Mouse (Mus musculus) limb, embryonic 13.5 days (tissue): ENCODE results near the gene Eif4enif1. TPM values are rescaled to one million over a fixed set of nuclear protein-coding genes. Genes with fewer than 3 reads are reported as not detected.
"Not testable (repeated sequence)": the region's sequence is repeated elsewhere in the genome, so short reads cannot be mapped to it uniquely, and the experiment has no call there.

Source experiments
- ATAC-seq: fragments of 200-750 bp; cut with Nextera tagmentation; 2 replicates; pipeline ENCODE4 v1.8.0; 2017; ENCODE audit warnings: low read depth, moderate number of reproducible peaks, moderate TSS enrichment; ENCODE audit not compliant: low FRiP score
- H3K27ac ChIP-seq: fragments of 300-500 bp; sonication (generic); 2 replicates; pipeline ENCODE4 v1.5.1; 2015; ENCODE audit warnings: inconsistent platforms, mild to moderate bottlenecking, moderate library complexity
- H3K27me3 ChIP-seq: fragments of 300-500 bp; sonication (generic); 2 replicates; pipeline ENCODE4 v1.6.1; 2015; ENCODE audit warnings: mild to moderate bottlenecking, inconsistent platforms
- H3K36me3 ChIP-seq: fragments of 300-500 bp; sonication (generic); 2 replicates; pipeline ENCODE4 v1.6.1; 2015; ENCODE audit warnings: inconsistent platforms, mild to moderate bottlenecking, moderate library complexity
- H3K4me1 ChIP-seq: fragments of 300-500 bp; sonication (generic); 2 replicates; pipeline ENCODE4 v1.6.1; 2015; ENCODE audit warnings: inconsistent platforms
- H3K4me2 ChIP-seq: fragments of 300-500 bp; sonication (generic); replicated peaks from 2 replicates; pipeline ENCODE4 v1.6.1; 2015; ENCODE audit warnings: inconsistent platforms, mild to moderate bottlenecking, moderate library complexity
- H3K4me3 ChIP-seq: fragments of 300-500 bp; sonication (generic); 2 replicates; pipeline ENCODE4 v1.5.1; 2015; ENCODE audit warnings: moderate library complexity, mild to moderate bottlenecking, inconsistent platforms
- H3K9ac ChIP-seq: fragments of 300-500 bp; sonication (generic); 2 replicates; pipeline ENCODE4 v1.6.1; 2015; ENCODE audit warnings: mild to moderate bottlenecking, inconsistent platforms
- H3K9me3 ChIP-seq: fragments of 300-500 bp; sonication (generic); 2 replicates; pipeline ENCODE4 v1.6.1; 2016; ENCODE audit warnings: inconsistent platforms
- WGBS: fragments of 180-500 bp; shearing (Covaris S2); methylation state at CpG from one replicate; pipeline ENCODE4 v1.1.7; 2015; 5-methylcytosine and 5-hydroxymethylcytosine counted together
- polyA plus RNA-seq: library from polyadenylated mRNA; unstranded; fragments of >200 nt; fragmentation: Nextera tagmentation; extraction: Ambion mirVana; gene quantifications from 2 replicates; pipeline ENCODE4 v1.2.1, GENCODE M21; 2015

Gene Eif4enif1
- polyA plus RNA-seq = 62.1 and 68.8 TPM in 2 replicates

DNA sequence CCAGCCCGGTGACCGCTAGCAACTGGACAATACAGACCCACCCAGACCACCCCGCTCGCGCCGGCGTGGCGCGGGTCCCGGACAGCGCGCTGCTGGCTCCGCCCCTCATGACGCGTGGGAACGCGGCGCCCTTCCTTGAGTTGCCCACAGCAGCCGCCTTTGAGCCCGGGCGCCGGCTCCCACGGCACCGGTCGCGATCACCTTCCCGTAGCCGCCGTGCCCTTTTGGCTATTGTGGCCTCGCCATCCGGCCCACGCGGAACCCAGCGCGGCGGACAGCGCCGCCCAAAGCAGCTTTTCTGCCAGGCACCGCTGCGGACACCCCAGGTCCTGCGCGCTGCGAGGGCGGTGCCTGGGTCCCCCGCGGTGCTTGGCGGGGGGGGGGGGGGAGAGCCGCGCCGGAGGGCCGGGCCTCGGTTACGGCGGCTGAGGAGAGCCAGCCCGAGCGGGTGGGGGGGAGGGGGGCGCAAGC is at the start of gene Eif4enif1:
Eif4enif1 (plus strand) TSS at position 162 of the 471 bp plus-strand sequence.
- Histone ChIP-seq H3K4me1 (peaks cover 11% of the 10 kb centered on the region), H3K4me2 (peak within 1 kb of the TSS; percentile 48), H3K27me3 (no peaks in the 10 kb centered on the region), H3K4me3 (peak within 1 kb of the TSS; percentile 44), H3K9me3 (no peaks in the 10 kb centered on the region), H3K9ac (peak within 1 kb of the TSS; percentile 60), H3K36me3 (peaks cover 28% of the 10 kb centered on the region), H3K27ac (peak within 1 kb of the TSS; percentile 0; the same call in 1 of the 2 replicates)
- under 1% methylated on average over 44 of the region's 57 CpGs for WGBS
- ATAC-seq = peak; percentile 71

- H3K4me3 ChIP-seq, H3K27ac ChIP-seq, H3K27me3 ChIP-seq, H3K9ac ChIP-seq, H3K4me1 ChIP-seq, H3K4me2 ChIP-seq: not testable (repeated sequence)
- WGBS = 81% methylated on average over 1 of the region's 1 CpGs
- peak; percentile 57 for ATAC-seq
- Histone ChIP-seq H3K36me3 (peaks cover 16% of the 10 kb centered on the region), H3K9me3 (peaks cover 21% of the 10 kb centered on the region)
These were observed 48.4 kb upstream of the Eif4enif1 start for GRCm38 (mm10) chr11:3153666-3154397.

DNA sequence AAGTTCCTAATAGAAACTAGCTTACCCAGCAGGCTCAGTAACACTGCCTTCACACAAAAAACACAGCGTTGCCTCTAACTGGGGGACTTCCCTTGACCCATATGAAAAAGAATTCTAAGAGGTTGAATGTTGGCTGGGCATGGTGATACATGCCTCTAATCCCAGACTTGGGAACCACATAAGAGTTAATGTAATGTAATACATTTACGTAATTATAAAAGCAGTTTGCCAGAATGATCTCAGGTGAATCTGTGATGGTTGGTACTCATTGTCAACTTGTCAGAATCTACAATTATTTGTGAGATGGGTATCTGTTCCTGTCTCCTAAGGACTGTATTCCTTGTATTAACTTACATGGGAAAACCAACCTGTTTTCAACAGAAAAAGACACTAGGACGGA is 45.2 kb upstream of the Eif4enif1 start:
- 88% methylated on average over 2 of the region's 3 CpGs for WGBS

GRCm38 (mm10) chr11:3157996-3158395 is 44.2 kb upstream of the Eif4enif1 start:
- H3K9me3 ChIP-seq = peaks cover 20% of the 10 kb centered on the region
- not testable (repeated sequence) for H3K4me2 ChIP-seq, H3K36me3 ChIP-seq, ATAC-seq, H3K4me3 ChIP-seq, H3K27me3 ChIP-seq, H3K9ac ChIP-seq, H3K4me1 ChIP-seq, H3K27ac ChIP-seq
- 92% methylated on average over 6 of the region's 6 CpGs for WGBS

More for the DNA sequence above, 45.2 kb upstream of the Eif4enif1 start:
- H3K4me1 ChIP-seq, H3K4me2 ChIP-seq, H3K4me3 ChIP-seq, H3K9ac ChIP-seq, ATAC-seq, H3K27ac ChIP-seq, H3K27me3 ChIP-seq, H3K36me3 ChIP-seq: not testable (repeated sequence)
- H3K9me3 ChIP-seq = peaks cover 14% of the 10 kb centered on the region

GRCm38 (mm10) chr11:3158800-3159199 is 43.4 kb upstream of the Eif4enif1 start:
- H3K4me2 ChIP-seq, H3K27ac ChIP-seq, ATAC-seq, H3K36me3 ChIP-seq, H3K4me1 ChIP-seq, H3K9ac ChIP-seq, H3K4me3 ChIP-seq, H3K27me3 ChIP-seq: not testable (repeated sequence)
- 83% methylated on average over 4 of the region's 4 CpGs for WGBS
- H3K9me3 ChIP-seq = peaks cover 16% of the 10 kb centered on the region

- H3K9ac ChIP-seq = not testable (repeated sequence)
- WGBS = 60% methylated on average over 1 of the region's 2 CpGs
These were observed 40.8 kb upstream of the Eif4enif1 start for GRCm38 (mm10) chr11:3161370-3161769.

GRCm38 (mm10) chr11:3162236-3162897 is 39.8 kb upstream of the Eif4enif1 start:
- H3K9ac ChIP-seq, H3K27me3 ChIP-seq, H3K4me2 ChIP-seq, H3K4me1 ChIP-seq, H3K27ac ChIP-seq, H3K36me3 ChIP-seq, H3K4me3 ChIP-seq: not testable (repeated sequence)
- 64% methylated on average over 5 of the region's 5 CpGs for WGBS
- peaks cover 15% of the 10 kb centered on the region for H3K9me3 ChIP-seq
- ATAC-seq = peak; percentile 30; the same call in 1 of the 2 replicates

More at GRCm38 (mm10) chr11:3161370-3161769, 40.8 kb upstream of the Eif4enif1 start:
- H3K27me3 ChIP-seq, H3K36me3 ChIP-seq, H3K4me3 ChIP-seq, ATAC-seq, H3K4me1 ChIP-seq, H3K27ac ChIP-seq, H3K4me2 ChIP-seq: not testable (repeated sequence)
- H3K9me3 ChIP-seq = peaks cover 15% of the 10 kb centered on the region

GRCm38 (mm10) chr11:3163122-3163521 is 39.1 kb upstream of the Eif4enif1 start:
- not testable (repeated sequence) for H3K9ac ChIP-seq, ATAC-seq, H3K4me2 ChIP-seq

DNA sequence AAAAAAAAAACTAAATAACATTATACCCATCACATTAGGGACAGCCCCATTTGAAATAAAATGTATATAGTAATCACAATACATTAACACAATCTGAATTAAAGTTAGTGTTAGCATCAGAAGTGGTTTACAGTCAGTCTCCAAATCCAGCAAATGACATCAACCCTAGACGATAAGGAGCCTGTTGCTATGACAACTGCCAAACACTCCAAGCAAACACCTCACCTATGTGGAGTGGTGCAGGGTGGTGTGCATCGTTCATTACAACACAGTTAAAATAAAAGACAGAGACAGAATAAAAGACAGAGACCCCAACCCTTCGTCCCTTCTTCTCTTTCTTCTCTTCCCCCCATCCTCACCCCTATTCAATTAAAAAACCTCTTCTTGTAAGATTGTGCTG is 38.5 kb upstream of the Eif4enif1 start:
- H3K4me2 ChIP-seq, H3K4me3 ChIP-seq, H3K9ac ChIP-seq, H3K4me1 ChIP-seq, ATAC-seq, H3K27me3 ChIP-seq, H3K36me3 ChIP-seq, H3K27ac ChIP-seq: not testable (repeated sequence)
- WGBS = 68% methylated on average over 3 of the region's 3 CpGs
- H3K9me3 ChIP-seq = peaks cover 16% of the 10 kb centered on the region

More at GRCm38 (mm10) chr11:3163122-3163521, 39.1 kb upstream of the Eif4enif1 start:
- H3K36me3 ChIP-seq, H3K4me1 ChIP-seq, H3K4me3 ChIP-seq, H3K27ac ChIP-seq, H3K27me3 ChIP-seq: not testable (repeated sequence)
- WGBS = 88% methylated on average over 2 of the region's 2 CpGs
- H3K9me3 ChIP-seq = peaks cover 16% of the 10 kb centered on the region

DNA sequence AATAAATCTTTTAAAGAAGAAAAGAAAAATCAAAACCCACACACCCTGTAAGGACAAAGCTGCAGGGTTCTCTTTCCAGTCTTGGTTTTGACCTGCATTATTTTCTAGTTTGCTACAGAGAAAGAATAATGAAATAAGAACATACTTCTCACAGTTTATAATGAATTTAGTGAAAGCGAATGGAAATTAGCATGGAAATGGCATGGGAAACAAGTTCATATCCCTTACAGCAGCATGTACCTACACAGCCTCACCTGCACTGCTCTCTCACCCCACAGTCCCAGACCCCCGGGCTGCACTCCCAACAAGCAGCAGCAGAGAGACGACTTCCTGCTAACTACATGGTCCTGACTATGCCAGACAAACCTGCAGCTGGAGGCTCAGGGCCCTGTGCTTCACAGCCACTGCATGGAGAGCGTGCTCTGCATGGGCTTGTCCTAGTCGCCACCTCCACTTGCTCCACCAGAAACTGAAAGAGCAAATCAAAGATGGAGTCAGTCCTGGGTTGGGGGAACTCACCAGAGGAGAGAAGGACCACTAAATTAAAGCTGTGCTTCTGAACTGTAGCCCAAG is 36.9 kb upstream of the Eif4enif1 start:
- not testable (repeated sequence) for H3K27ac ChIP-seq, H3K9ac ChIP-seq, H3K4me3 ChIP-seq, H3K4me1 ChIP-seq, H3K4me2 ChIP-seq, H3K27me3 ChIP-seq, H3K36me3 ChIP-seq
- 72% methylated on average over 3 of the region's 5 CpGs for WGBS
- peak; percentile 30; the same call in 1 of the 2 replicates for ATAC-seq
- peaks cover 16% of the 10 kb centered on the region for H3K9me3 ChIP-seq

DNA sequence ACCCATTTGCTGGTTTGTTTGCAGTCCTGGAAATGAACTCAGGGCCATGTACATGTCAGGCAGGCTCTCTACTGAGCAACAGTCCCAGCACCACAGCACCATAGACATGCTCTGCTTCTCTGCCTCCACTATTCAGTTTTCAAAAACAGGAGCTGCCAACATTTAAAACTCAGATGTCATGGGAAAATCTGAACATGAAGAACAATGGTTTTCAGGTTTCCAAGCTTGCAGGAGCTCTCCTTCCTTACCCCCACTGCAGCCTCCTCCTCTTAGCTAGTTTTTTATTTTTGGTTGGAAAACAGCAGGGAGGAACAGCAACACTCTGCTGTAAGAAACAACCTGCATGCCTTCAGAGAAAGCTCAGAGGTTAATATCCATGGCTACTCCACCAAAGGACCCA is 35.9 kb upstream of the Eif4enif1 start:
- H3K27me3 ChIP-seq, H3K36me3 ChIP-seq, H3K4me1 ChIP-seq, H3K27ac ChIP-seq, H3K4me3 ChIP-seq, ATAC-seq, H3K9ac ChIP-seq, H3K4me2 ChIP-seq: not testable (repeated sequence)
- peaks cover 15% of the 10 kb centered on the region for H3K9me3 ChIP-seq

GRCm38 (mm10) chr11:3167129-3167528 is 35.1 kb upstream of the Eif4enif1 start:
- not testable (repeated sequence) for H3K4me2 ChIP-seq, H3K36me3 ChIP-seq, ATAC-seq, H3K27me3 ChIP-seq, H3K4me1 ChIP-seq, H3K4me3 ChIP-seq, H3K27ac ChIP-seq, H3K9ac ChIP-seq
- H3K9me3 ChIP-seq = peaks cover 18% of the 10 kb centered on the region
- 90% methylated on average over 4 of the region's 4 CpGs for WGBS
